7 mouse cellular contexts compared by ENCODE assay signal in genomic region chr3:104318911-104319310, GRCm38 (mm10).
DNase-seq lines count a peak whose midpoint lies in the region; ATAC-seq and TF ChIP-seq lines count a peak whose summit lies in the region.

No protein-coding gene starts in this region.

- 23% methylated on average over 8 of the region's 8 CpGs for WGBS in hindbrain, embryonic 16.5 days
- 23% methylated on average over 8 of the region's 8 CpGs for WGBS in midbrain, embryonic 11.5 days
- 94% methylated on average over 8 of the region's 8 CpGs for WGBS in thymus, adult 2 months

- H3K27ac ChIP-seq in hindbrain, embryonic 16.5 days (ENCODE audit: low read depth, low read length), result no peak overlapping the region
- 0 out of 2 replicates have a peak overlapping the region, but pooled peaks have one; percentile 10 for H3K27ac ChIP-seq in midbrain, embryonic 11.5 days (ENCODE audit: low read depth, low read length)
- no peak overlapping the region for H3K27ac ChIP-seq in thymus, adult 2 months (ENCODE audit: control insufficient read depth, insufficient read depth, low read length)

- H3K27me3 ChIP-seq in hindbrain, embryonic 16.5 days (replicated peaks; ENCODE audit: control insufficient read depth, insufficient read depth, low read length), result no peaks in the 10 kb centered on the region
- H3K27me3 ChIP-seq in midbrain, embryonic 11.5 days (ENCODE audit: control insufficient read depth, insufficient read depth, low read length), result no peaks in the 10 kb centered on the region
- H3K27me3 ChIP-seq in thymus, adult 2 months (ENCODE audit: control insufficient read depth, insufficient read depth, low read length), result no peaks in the 10 kb centered on the region

- no peak overlapping the region for H3K4me2 ChIP-seq in hindbrain, embryonic 16.5 days (ENCODE audit: low read length)
- no peak overlapping the region for H3K4me2 ChIP-seq in midbrain, embryonic 11.5 days

- DNase-seq in right cerebral cortex, adult 18-20 months, result peak; percentile 49
- DNase-seq in right cerebral cortex, postnatal 25 days, result no peak
- peak; percentile 21 to 37 for DNase-seq in gastrocnemius, postnatal 36 days
- DNase-seq in midbrain, embryonic 11.5 days (ENCODE audit: low spot score, missing footprints), result peak; percentile 89
- no peak for DNase-seq in thymus, adult 2 months
- no peak for DNase-seq in spleen, postnatal 10 days (ENCODE audit: low spot score in 2 of 2)

- peak; percentile 84 for ATAC-seq in hindbrain, embryonic 16.5 days
- peak; percentile 81 for ATAC-seq in midbrain, embryonic 11.5 days (ENCODE audit: low FRiP score)

- H3K9ac ChIP-seq in hindbrain, embryonic 16.5 days (ENCODE audit: low read depth, low read length), result no peak overlapping the region
- no peak overlapping the region for H3K9ac ChIP-seq in midbrain, embryonic 11.5 days (ENCODE audit: low read length)

- TF ChIP-seq CTCF in thymus, adult 2 months (IDR thresholded peaks at IDR 0.05; ENCODE audit: borderline replicate concordance, control insufficient read depth, extremely low read depth, insufficient read depth, low read length, poor library complexity), result no peak

- H3K4me3 ChIP-seq in hindbrain, embryonic 16.5 days (ENCODE audit: low read length), result no peak overlapping the region
- no peak overlapping the region for H3K4me3 ChIP-seq in midbrain, embryonic 11.5 days (ENCODE audit: low read depth, low read length)
- no peak overlapping the region for H3K4me3 ChIP-seq in thymus, adult 2 months (ENCODE audit: control insufficient read depth, insufficient read depth, low read length)

- TF ChIP-seq POLR2A in thymus, adult 2 months (IDR thresholded peaks at IDR 0.05; ENCODE audit: control insufficient read depth, extremely low read depth, insufficient read depth, low read length, poor library complexity), result no peak

- no peaks in the 10 kb centered on the region for H3K9me3 ChIP-seq in hindbrain, embryonic 16.5 days (ENCODE audit: control insufficient read depth, low read length)
- no peaks in the 10 kb centered on the region for H3K9me3 ChIP-seq in midbrain, embryonic 11.5 days (ENCODE audit: control insufficient read depth, low read length)

- H3K36me3 ChIP-seq in hindbrain, embryonic 16.5 days (ENCODE audit: control insufficient read depth, insufficient read depth, low read length), result no peaks in the 10 kb centered on the region
- H3K36me3 ChIP-seq in midbrain, embryonic 11.5 days (ENCODE audit: control insufficient read depth, insufficient read depth, low read length), result no peaks in the 10 kb centered on the region
- no peaks in the 10 kb centered on the region for H3K36me3 ChIP-seq in thymus, adult 2 months (ENCODE audit: control insufficient read depth, insufficient read depth, low read length)

- intact Hi-C loops in gastrocnemius, postnatal 36 days (cut with DNase I), result no loop called here

- H3K4me1 ChIP-seq in hindbrain, embryonic 16.5 days (ENCODE audit: control insufficient read depth, insufficient read depth, low read depth, low read length), result peaks cover 6% of the 10 kb centered on the region
- peaks cover 7% of the 10 kb centered on the region for H3K4me1 ChIP-seq in midbrain, embryonic 11.5 days (ENCODE audit: control insufficient read depth, insufficient read depth, low read length)
- H3K4me1 ChIP-seq in thymus, adult 2 months (replicated peaks; ENCODE audit: control insufficient read depth, insufficient read depth, low read length), result no peaks in the 10 kb centered on the region

Comparison
In these comparisons a context has a peak if more than half of its experiments do, and no peak if none do; other contexts are left out.
1. DNase-seq: peak in right cerebral cortex, adult 18-20 months (single experiment), gastrocnemius, postnatal 36 days (2 of 2) and midbrain, embryonic 11.5 days (single experiment); none in right cerebral cortex, postnatal 25 days (single experiment), thymus, adult 2 months (single experiment) and spleen, postnatal 10 days (0 of 2).